Mouse (Mus musculus): ENCODE measurements around the gene Ccdc105.

GRCm38 (mm10) chr10:78787566-78788087 is 34.8 kb upstream of the Ccdc105 start:
- TF ChIP-seq CTCF (IDR thresholded peaks at IDR 0.05; ENCODE audit: extremely low read depth, insufficient read depth, low read length): no peak
- TF ChIP-seq POLR2A (IDR thresholded peaks at IDR 0.05; ENCODE audit: extremely low read depth, insufficient read depth, low read length): peak; percentile 66

Data from cortical plate, adult 2 months (tissue).